Comparison of ENCODE assay signal across 12 mouse cellular contexts in the genomic region with DNA sequence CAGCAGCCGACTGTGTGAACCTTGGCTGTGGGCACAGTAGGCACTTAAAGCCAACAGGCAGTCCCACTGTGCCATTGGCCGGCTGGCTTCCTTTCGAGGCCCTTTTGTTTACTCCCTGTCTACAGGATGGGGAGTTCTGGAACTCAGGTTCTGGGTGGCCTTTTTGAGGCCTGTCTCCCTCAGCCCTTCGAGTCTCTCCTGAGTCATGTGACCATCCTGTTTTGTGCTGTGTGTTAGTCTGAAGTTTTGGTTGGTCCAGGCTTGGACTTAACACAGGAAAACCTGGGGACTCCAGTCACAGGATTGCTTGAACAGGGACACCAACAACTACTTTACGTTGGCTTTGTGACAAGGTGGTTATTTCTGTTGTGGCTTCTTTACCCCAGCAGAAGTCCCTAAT. TPM values are rescaled to one million over a fixed set of nuclear protein-coding genes. Genes with fewer than 3 reads are reported as not detected.
DNase-seq lines count a peak whose midpoint lies in the region; ATAC-seq and TF ChIP-seq lines count a peak whose summit lies in the region.
"Had no signal": no experiment of that assay in that cellular context is flagged by ENCODE, and none has a peak within 500 bp of the region (broad histone marks: within the 10 kb centered on the region; RNA-seq: fewer than 3 reads in every experiment).

No protein-coding gene starts in this region.

- no peak for ATAC-seq in intestine, embryonic 16.5 days
- no peak for ATAC-seq in intestine, postnatal 0 days
- no peak for ATAC-seq in liver, embryonic 14.5 days (ENCODE audit: insufficient read depth)

- no peaks in the 10 kb centered on the region for H3K27me3 ChIP-seq in intestine, embryonic 16.5 days (replicated peaks; ENCODE audit: control insufficient read depth, insufficient read depth, low read length)
- H3K27me3 ChIP-seq in intestine, postnatal 0 days (replicated peaks; ENCODE audit: control insufficient read depth, insufficient read depth, low read length), result no peaks in the 10 kb centered on the region
- no peaks in the 10 kb centered on the region for H3K27me3 ChIP-seq in C2C12 (ENCODE audit: control insufficient read depth, insufficient read depth, insufficient read length)
- no peaks in the 10 kb centered on the region for H3K27me3 ChIP-seq in embryonic facial prominence, embryonic 10.5 days (replicated peaks; ENCODE audit: low read depth, poor library complexity, severe bottlenecking)
- H3K27me3 ChIP-seq in liver, embryonic 14.5 days (ENCODE audit: control insufficient read depth, insufficient read depth, low read length), result no peaks in the 10 kb centered on the region
- H3K27me3 ChIP-seq: CH12.LX; liver, embryonic 15.5 days had no signal

- peaks cover 78% of the 10 kb centered on the region for H3K79me2 ChIP-seq in C2C12 (ENCODE audit: control insufficient read depth, insufficient read depth)

- DNase-seq in embryonic facial prominence, embryonic 10.5 days (ENCODE audit: low spot score), result no peak
- no peak for DNase-seq in liver, embryonic 14.5 days (ENCODE audit: low read depth in 3 of 3, low spot score in 3 of 3)
- DNase-seq in B cell, adult 2 months, result no peak
- no peak for DNase-seq in right cerebral cortex, postnatal 25 days
- DNase-seq: adrenal gland, postnatal 10 days; cerebellum, postnatal 10 days; kidney, adult 18-20 months had no signal

- no peak overlapping the region for H3K4me2 ChIP-seq in intestine, embryonic 16.5 days (ENCODE audit: low read depth, low read length)
- no peak overlapping the region for H3K4me2 ChIP-seq in intestine, postnatal 0 days (replicated peaks; ENCODE audit: low read depth)
- H3K4me2 ChIP-seq in liver, embryonic 14.5 days (ENCODE audit: low read depth), result 0 out of 2 replicates have a peak overlapping the region, but pooled peaks have one; percentile 13
- H3K4me2 ChIP-seq: liver, embryonic 15.5 days had no signal

- no peaks in the 10 kb centered on the region for H3K9me3 ChIP-seq in intestine, embryonic 16.5 days (ENCODE audit: control insufficient read depth, low read length)
- H3K9me3 ChIP-seq in intestine, postnatal 0 days (ENCODE audit: control insufficient read depth), result no peaks in the 10 kb centered on the region
- no peaks in the 10 kb centered on the region for H3K9me3 ChIP-seq in embryonic facial prominence, embryonic 10.5 days
- no peaks in the 10 kb centered on the region for H3K9me3 ChIP-seq in liver, embryonic 14.5 days (ENCODE audit: control insufficient read depth, low read length)
- H3K9me3 ChIP-seq: liver, embryonic 15.5 days had no signal

- peaks cover 49% of the 10 kb centered on the region for H3K79me3 ChIP-seq in C2C12 (ENCODE audit: low read depth)

- TF ChIP-seq EP300 in liver, embryonic 14.5 days (IDR thresholded peaks at IDR 0.05; ENCODE audit: low read depth), result no peak

- H3K4me3 ChIP-seq in intestine, embryonic 16.5 days (ENCODE audit: low read length), result no peak overlapping the region
- H3K4me3 ChIP-seq in intestine, postnatal 0 days (ENCODE audit: low read depth, low read length), result no peak overlapping the region
- H3K4me3 ChIP-seq in C2C12 (ENCODE audit: insufficient read depth, poor library complexity, severe bottlenecking), result no peak overlapping the region
- H3K4me3 ChIP-seq in embryonic facial prominence, embryonic 10.5 days, result peak overlapping the region; percentile 37; the same call in 1 of the 2 replicates
- no peak overlapping the region for H3K4me3 ChIP-seq in liver, embryonic 14.5 days (ENCODE audit: insufficient read depth in 1 of 2, low read depth in 2 of 2, low read length in 2 of 2)
- H3K4me3 ChIP-seq: liver, embryonic 15.5 days had no signal

- peaks cover 41% of the 10 kb centered on the region for H3K4me1 ChIP-seq in intestine, embryonic 16.5 days (ENCODE audit: control insufficient read depth, insufficient read depth, low read length)
- H3K4me1 ChIP-seq in intestine, postnatal 0 days (replicated peaks; ENCODE audit: control insufficient read depth, insufficient read depth, low read length), result 0 out of 2 replicates have a peak, but pooled peaks cover 3% of the 10 kb centered on the region
- peaks cover 47% of the 10 kb centered on the region for H3K4me1 ChIP-seq in embryonic facial prominence, embryonic 10.5 days
- H3K4me1 ChIP-seq in liver, embryonic 14.5 days (replicated peaks; ENCODE audit: control insufficient read depth in 2 of 2, insufficient read depth in 2 of 2, low read length in 1 of 2), result peaks cover 3 to 24% of the 10 kb centered on the region in 2 experiments

- no peak overlapping the region for H3ac ChIP-seq in C2C12 (ENCODE audit: control insufficient read depth, insufficient read length, low read depth)

- 49% methylated on average over 5 of the region's 5 CpGs for WGBS in intestine, embryonic 16.5 days
- WGBS in intestine, postnatal 0 days, result 51% methylated on average over 5 of the region's 5 CpGs
- WGBS in embryonic facial prominence, embryonic 10.5 days, result 77% methylated on average over 5 of the region's 5 CpGs
- WGBS in liver, embryonic 14.5 days (ENCODE audit: insufficient replicate concordance), result 66% methylated on average over 5 of the region's 5 CpGs

- TF ChIP-seq CTCF in intestine, postnatal 0 days (IDR thresholded peaks at IDR 0.05; ENCODE audit: low read depth), result no peak
- TF ChIP-seq CTCF in C2C12 (IDR thresholded peaks at IDR 0.05; ENCODE audit: control insufficient read depth, insufficient read depth, insufficient read length), result no peak
- TF ChIP-seq CTCF in liver, embryonic 14.5 days (IDR thresholded peaks at IDR 0.05; ENCODE audit: low read depth), result no peak

- H3K36me3 ChIP-seq in intestine, embryonic 16.5 days (ENCODE audit: control insufficient read depth, insufficient read depth, low read length), result peaks cover 46% of the 10 kb centered on the region
- H3K36me3 ChIP-seq in intestine, postnatal 0 days (ENCODE audit: control insufficient read depth, insufficient read depth), result peaks cover 67% of the 10 kb centered on the region
- H3K36me3 ChIP-seq in C2C12 (ENCODE audit: control insufficient read depth, insufficient read depth), result peaks cover 86% of the 10 kb centered on the region
- H3K36me3 ChIP-seq in embryonic facial prominence, embryonic 10.5 days (replicated peaks), result peaks cover 98% of the 10 kb centered on the region
- peaks cover 40% of the 10 kb centered on the region for H3K36me3 ChIP-seq in liver, embryonic 14.5 days (replicated peaks; ENCODE audit: control insufficient read depth, insufficient read depth, low read depth)

- no peak overlapping the region for H3K27ac ChIP-seq in intestine, embryonic 16.5 days (ENCODE audit: low read length)
- H3K27ac ChIP-seq in intestine, postnatal 0 days (ENCODE audit: low read depth, low read length), result no peak overlapping the region
- H3K27ac ChIP-seq in embryonic facial prominence, embryonic 10.5 days (replicated peaks), result no peak overlapping the region
- H3K27ac ChIP-seq in liver, embryonic 14.5 days, result no peak overlapping the region
- H3K27ac ChIP-seq: liver, embryonic 15.5 days had no signal

- H3K9ac ChIP-seq in intestine, embryonic 16.5 days (ENCODE audit: low read depth, low read length), result 0 out of 2 replicates have a peak overlapping the region, but pooled peaks have one; percentile 29
- H3K9ac ChIP-seq in intestine, postnatal 0 days (ENCODE audit: low read depth, low read length), result no peak overlapping the region
- H3K9ac ChIP-seq in liver, embryonic 14.5 days (replicated peaks), result no peak overlapping the region
- H3K9ac ChIP-seq: liver, embryonic 15.5 days had no signal

TF ChIP-seq in C2C12, 6 proteins besides CTCF, POLR2A, EP300 and RAD21:
- TF ChIP-seq USF1 (IDR thresholded peaks at IDR 0.05; ENCODE audit: low read depth), result peak; percentile 39
- TF ChIP-seq FOSL1 (IDR thresholded peaks at IDR 0.05; ENCODE audit: insufficient read depth, low read length, poor library complexity, severe bottlenecking), result no peak
TF ChIP-seq in C2C12: peak in this region for 1.

RNA-seq across cellular contexts. Expression of a gene that starts 7.4 kb away (rescaled TPM):
- 20.9 and 22.1 TPM in 2 replicates for polyA plus RNA-seq in intestine, embryonic 16.5 days (2015; fragmentation: Nextera tagmentation; extraction: Ambion mirVana)
- polyA plus RNA-seq in intestine, postnatal 0 days (2015; fragmentation: Nextera tagmentation; extraction: Ambion mirVana), result 10.7 and 12.1 TPM in 2 replicates
- polyA plus RNA-seq in C2C12 (2012; fragmentation: generic; extraction: Trizol), result 29.6 TPM
- polyA plus RNA-seq in embryonic facial prominence, embryonic 10.5 days (2016; fragmentation: Nextera tagmentation; extraction: Ambion mirVana), result 91.5 and 96.8 TPM in 2 replicates
- 15.2 and 16.2 TPM in 2 replicates for polyA plus RNA-seq in liver, embryonic 14.5 days (2012; rRNA removed)
- polyA plus RNA-seq in liver, embryonic 14.5 days (2014; fragmentation: Nextera tagmentation; extraction: Ambion mirVana), result 11.6 and 12.7 TPM in 2 replicates

RNA-seq across cellular contexts. Expression of a gene that starts 29.8 kb away (rescaled TPM):
- polyA plus RNA-seq in intestine, embryonic 16.5 days (2015; fragmentation: Nextera tagmentation; extraction: Ambion mirVana), result 179 and 194 TPM in 2 replicates
- 85.5 and 93.7 TPM in 2 replicates for polyA plus RNA-seq in intestine, postnatal 0 days (2015; fragmentation: Nextera tagmentation; extraction: Ambion mirVana)
- 136 TPM for polyA plus RNA-seq in C2C12 (2012; fragmentation: generic; extraction: Trizol)
- 287 and 303 TPM in 2 replicates for polyA plus RNA-seq in embryonic facial prominence, embryonic 10.5 days (2016; fragmentation: Nextera tagmentation; extraction: Ambion mirVana)
- polyA plus RNA-seq in liver, embryonic 14.5 days (2012; rRNA removed), result 24.6 and 38.4 TPM in 2 replicates
- 112 and 118 TPM in 2 replicates for polyA plus RNA-seq in liver, embryonic 14.5 days (2014; fragmentation: Nextera tagmentation; extraction: Ambion mirVana)

RNA-seq across cellular contexts. Expression of a gene that starts 34.1 kb away (rescaled TPM):
- 7.3 and 8.8 TPM in 2 replicates for polyA plus RNA-seq in intestine, embryonic 16.5 days (2015; fragmentation: Nextera tagmentation; extraction: Ambion mirVana)
- polyA plus RNA-seq in intestine, postnatal 0 days (2015; fragmentation: Nextera tagmentation; extraction: Ambion mirVana), result 6.5 and 6.8 TPM in 2 replicates
- polyA plus RNA-seq in C2C12 (2012; fragmentation: generic; extraction: Trizol), result 0.71 TPM
- 7.3 and 11.2 TPM in 2 replicates for polyA plus RNA-seq in embryonic facial prominence, embryonic 10.5 days (2016; fragmentation: Nextera tagmentation; extraction: Ambion mirVana)
- 0.79 and 0.96 TPM in 2 replicates for polyA plus RNA-seq in liver, embryonic 14.5 days (2012; rRNA removed)
- polyA plus RNA-seq in liver, embryonic 14.5 days (2014; fragmentation: Nextera tagmentation; extraction: Ambion mirVana), result 0.42 and 0.94 TPM in 2 replicates
